Mouse (Mus musculus): ENCODE measurements around the gene Pnliprp1. TPM values are rescaled to one million over a fixed set of nuclear protein-coding genes. Genes with fewer than 3 reads are reported as not detected.

Pnliprp1 gene
- 1.3 TPM for polyA plus RNA-seq (2017; shearing (Covaris generic))

DNA sequence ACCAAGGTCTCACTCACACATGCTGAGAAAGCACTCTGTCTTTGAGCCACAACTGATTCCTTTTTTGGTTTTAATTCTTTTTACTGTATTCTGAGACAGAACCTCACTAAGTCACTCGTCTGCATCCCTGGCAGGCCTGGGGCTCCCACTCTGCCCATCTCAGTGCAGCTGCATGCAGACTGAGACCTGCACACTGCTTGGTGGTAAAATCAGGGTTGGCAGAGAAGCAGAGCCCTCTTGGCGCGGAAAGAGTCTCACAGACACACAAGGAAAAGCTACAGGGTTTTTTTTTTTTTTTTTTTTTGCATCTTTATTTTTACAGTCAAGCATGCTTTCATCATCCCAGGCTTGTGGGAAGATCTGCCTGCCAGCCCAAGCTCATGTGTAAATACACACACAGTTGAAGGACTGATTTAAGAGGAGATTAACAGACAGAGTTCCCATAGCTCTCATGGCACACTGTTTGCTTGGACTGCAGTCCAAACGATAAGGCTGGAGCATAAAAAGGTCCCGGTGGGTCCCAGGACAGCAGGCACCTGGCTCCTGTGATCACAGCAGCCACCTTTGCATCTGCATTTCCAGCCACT lies at the start of gene Pnliprp1:
Gene Pnliprp1 (plus strand): TSS at position 443 of the 587 bp plus-strand sequence.

DNA sequence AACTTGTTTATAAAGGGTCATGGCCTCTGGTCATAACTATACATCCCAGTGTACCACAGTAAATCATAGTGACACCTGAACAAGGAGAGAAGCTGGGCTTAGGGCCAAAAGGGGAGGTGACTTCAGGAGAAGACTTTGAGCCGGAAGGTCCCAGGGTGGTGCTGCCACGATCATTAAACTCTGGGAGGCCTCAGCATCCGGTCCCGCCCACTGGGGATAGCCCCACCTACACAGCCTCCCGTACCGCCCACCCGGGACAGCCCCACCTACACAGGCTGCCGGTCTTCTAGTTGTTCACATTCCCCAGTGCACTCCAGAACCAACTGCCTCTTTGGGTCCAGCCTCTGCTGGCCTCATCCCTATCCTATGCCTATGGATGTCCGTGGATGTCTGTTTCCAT lies 30.7 kb downstream of the Pnliprp1 start, which contains the start of gene Pnliprp2:
Gene Pnliprp2 (plus strand): TSS at position 297 of the 400 bp plus-strand sequence.

Other genes starting within 250 kb of the Pnliprp1 start
- gene Ccdc172, start 216.9 kb upstream of the Pnliprp1 start, polyA plus RNA-seq (2017; shearing (Covaris generic)): not detected
- gene Pnlip, start 76.4 kb upstream of the Pnliprp1 start, polyA plus RNA-seq (2017; shearing (Covaris generic)): not detected
- gene Pnliprp2, start 30.8 kb downstream of the Pnliprp1 start, polyA plus RNA-seq (2017; shearing (Covaris generic)): not detected
- not detected for gene 1700019N19Rik, start 65.6 kb downstream of the Pnliprp1 start, polyA plus RNA-seq (2017; shearing (Covaris generic))
- gene Eno4, start 214.5 kb downstream of the Pnliprp1 start, polyA plus RNA-seq (2017; shearing (Covaris generic)): not detected
- gene Hspa12a, start 214.8 kb downstream of the Pnliprp1 start, polyA plus RNA-seq (2017; shearing (Covaris generic)): 0.41 TPM

Measured in effector memory CD4-positive, alpha-beta T cell, adult 7 months (primary cell).